Comparison of ENCODE assay signal across 7 mouse cellular contexts in the genomic region with DNA sequence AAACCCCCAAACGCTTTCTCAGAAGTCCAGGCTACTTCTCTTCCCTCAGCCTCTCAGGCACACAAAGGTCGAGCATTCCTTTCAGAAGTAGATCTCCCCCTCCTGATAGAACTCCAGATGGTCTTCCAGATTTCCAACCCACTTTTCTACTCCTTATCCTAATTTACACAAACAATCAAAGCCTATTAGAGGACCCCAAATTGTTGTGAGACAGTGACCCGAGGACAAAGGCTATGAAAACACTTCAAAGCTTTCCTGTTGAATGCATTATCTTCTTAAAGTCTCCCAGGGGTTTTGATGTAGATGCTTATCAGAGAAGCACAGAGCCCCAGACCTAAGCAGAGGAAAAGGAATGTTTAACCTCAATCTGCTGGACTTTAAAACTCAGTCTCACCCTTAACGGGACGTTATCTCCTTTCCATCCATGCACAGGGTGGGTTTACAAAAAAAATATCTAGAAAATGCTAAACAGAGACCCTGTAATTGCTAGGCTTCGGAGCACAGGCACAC.
A peak's percentile ranks its signal among the peaks of the same experiment; 100 is the strongest.
DNase-seq lines count a peak whose midpoint lies in the region; ATAC-seq and TF ChIP-seq lines count a peak whose summit lies in the region.

No protein-coding gene starts in this region.

- no peak overlapping the region for H3K4me2 ChIP-seq in forebrain, embryonic 11.5 days (ENCODE audit: low read depth, low read length, severe bottlenecking)
- peak overlapping the region; percentile 39 for H3K4me2 ChIP-seq in limb, embryonic 12.5 days

- 4% methylated on average over 6 of the region's 6 CpGs for WGBS in forebrain, embryonic 11.5 days
- WGBS in limb, embryonic 12.5 days: 13% methylated on average over 6 of the region's 6 CpGs

- no peaks in the 10 kb centered on the region for H3K9me3 ChIP-seq in forebrain, embryonic 11.5 days (ENCODE audit: control insufficient read depth, low read length)
- no peaks in the 10 kb centered on the region for H3K9me3 ChIP-seq in limb, embryonic 12.5 days

- ATAC-seq in forebrain, embryonic 11.5 days (replicated peaks; ENCODE audit: low FRiP score): peak; percentile 15; the same call in 1 of the 2 replicates
- ATAC-seq in limb, embryonic 12.5 days (ENCODE audit: insufficient number of reproducible peaks, insufficient read depth, low FRiP score, low TSS enrichment, low read depth): no peak

- H3K36me3 ChIP-seq in forebrain, embryonic 11.5 days (ENCODE audit: control insufficient read depth, insufficient read depth, low read length): no peaks in the 10 kb centered on the region
- H3K36me3 ChIP-seq in limb, embryonic 12.5 days: no peaks in the 10 kb centered on the region

- no peak overlapping the region; the same call in 1 of the 2 replicates for H3K27ac ChIP-seq in layer of hippocampus, adult 2 months
- H3K27ac ChIP-seq in forebrain, embryonic 11.5 days (ENCODE audit: low read depth, low read length): no peak overlapping the region
- H3K27ac ChIP-seq in limb, embryonic 12.5 days: no peak overlapping the region

- no peaks in the 10 kb centered on the region for H3K27me3 ChIP-seq in forebrain, embryonic 11.5 days (ENCODE audit: control insufficient read depth, insufficient read depth, low read length)
- peaks cover 4% of the 10 kb centered on the region for H3K27me3 ChIP-seq in limb, embryonic 12.5 days

- no peak overlapping the region for H3K9ac ChIP-seq in forebrain, embryonic 11.5 days (ENCODE audit: low read length)
- no peak overlapping the region for H3K9ac ChIP-seq in limb, embryonic 12.5 days (replicated peaks)

- no peak for TF ChIP-seq CTCF in layer of hippocampus, adult 2 months (conservative IDR thresholded peaks at IDR 0.05)

- DNase-seq in layer of hippocampus, adult 2 months (ENCODE audit: low spot score in 2 of 2): no peak
- no peak for DNase-seq in layer of hippocampus, adult 8-10 months (ENCODE audit: low spot score in 2 of 2)
- no peak for DNase-seq in forebrain, embryonic 11.5 days (ENCODE audit: low spot score)
- DNase-seq in retina, postnatal 1 day: peak; percentile 44
- DNase-seq in thymus, postnatal 36 days: no peak
- DNase-seq in urinary bladder, postnatal 36 days (ENCODE audit: low spot score in 2 of 2): no peak

- peaks cover 3% of the 10 kb centered on the region; the same call in 1 of the 2 replicates for H3K4me1 ChIP-seq in forebrain, embryonic 11.5 days (replicated peaks; ENCODE audit: control insufficient read depth, insufficient read depth, low read length)
- peaks cover 9% of the 10 kb centered on the region for H3K4me1 ChIP-seq in limb, embryonic 12.5 days (replicated peaks)

- H3K4me3 ChIP-seq in layer of hippocampus, adult 2 months: peak overlapping the region; percentile 23; the same call in 1 of the 2 replicates
- no peak overlapping the region for H3K4me3 ChIP-seq in forebrain, embryonic 11.5 days (ENCODE audit: low read depth, low read length)
- H3K4me3 ChIP-seq in limb, embryonic 12.5 days (replicated peaks): no peak overlapping the region
